Mouse (Mus musculus): ENCODE results near the gene Ogg1.

Gene Ogg1

GRCm38 (mm10) chr6:113373491-113373890 lies 46.7 kb downstream of the Ogg1 start:
- DNase-seq = no peak

- DNase-seq = no peak
These were observed 50.4 kb downstream of the Ogg1 start for GRCm38 (mm10) chr6:113377172-113377495.

DNA sequence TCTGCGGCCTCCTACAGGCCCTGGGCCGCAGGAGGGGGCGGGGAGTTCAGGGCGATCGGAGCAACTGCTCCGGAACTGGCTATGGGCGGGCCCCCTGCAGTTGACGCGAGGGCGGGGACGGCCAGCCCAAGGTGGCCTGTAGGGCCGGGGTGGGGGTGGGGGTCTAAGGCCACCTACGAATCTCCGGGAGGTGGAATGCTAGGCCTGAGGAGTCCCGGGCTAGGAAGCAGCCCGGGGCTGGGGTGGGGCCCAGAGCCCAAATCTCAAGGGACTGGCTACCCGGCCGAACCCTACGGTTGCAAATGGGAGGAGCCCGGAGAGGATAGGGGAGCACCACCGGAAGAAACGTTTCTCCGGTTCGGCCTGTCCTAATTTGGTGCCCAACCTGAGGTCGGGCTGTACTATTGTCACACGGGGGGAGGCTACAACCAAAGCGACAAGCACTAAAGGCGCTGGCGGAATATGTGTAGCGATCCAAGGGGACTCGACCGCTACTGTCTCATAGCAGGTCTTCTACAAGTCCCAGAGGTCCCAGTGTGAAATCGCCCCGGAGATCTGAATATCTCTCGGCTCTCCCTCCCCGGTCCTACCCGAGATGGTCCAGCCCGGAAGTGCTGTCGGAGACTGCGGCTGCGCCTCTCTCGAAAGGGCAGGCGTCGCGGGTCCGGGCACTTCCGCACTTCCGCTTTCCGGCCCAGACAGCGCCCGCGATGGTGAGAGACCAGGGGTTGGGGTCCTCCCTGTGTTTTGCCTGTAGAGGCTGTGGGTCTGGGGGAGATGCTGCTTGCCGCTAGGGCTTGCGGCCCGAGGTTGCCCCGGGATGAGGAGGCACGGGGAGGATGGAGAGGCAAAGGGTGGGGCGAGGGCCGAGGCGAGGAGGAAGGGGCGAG lies 51.0 kb downstream of the Ogg1 start, which contains the start of the genes Tada3 and Arpc4:
Gene Tada3 (minus strand): TSS at position 388 of the 890 bp plus-strand sequence.
Gene Arpc4 (plus strand): TSS at position 620 of the 890 bp plus-strand sequence.
- peak; percentile 93 to 95 for DNase-seq

DNA sequence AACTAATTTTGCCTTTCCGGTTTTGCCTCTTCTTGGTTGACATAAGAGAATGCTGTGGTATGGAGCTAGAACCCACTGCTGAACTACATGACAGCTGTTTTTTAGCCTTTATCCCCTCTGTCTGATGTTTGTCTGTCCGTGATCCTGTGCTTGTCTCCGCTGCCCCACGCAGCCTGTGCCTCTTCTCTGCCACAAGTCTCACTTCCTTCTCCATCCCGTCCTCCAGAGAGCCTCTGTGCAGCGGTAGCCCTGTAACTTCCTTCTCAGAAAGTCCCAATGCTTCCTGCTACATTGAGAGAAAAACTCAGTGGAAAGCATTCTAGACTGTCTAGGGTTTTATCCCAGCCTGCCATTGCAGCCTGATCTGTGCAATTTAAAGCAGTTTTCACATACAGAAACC lies 52.5 kb downstream of the Ogg1 start:
- DNase-seq = peak in 1 of 2 experiments; percentile 26

GRCm38 (mm10) chr6:113380480-113380879 lies 53.7 kb downstream of the Ogg1 start:
- DNase-seq = no peak

GRCm38 (mm10) chr6:113384351-113384927 lies 57.7 kb downstream of the Ogg1 start:
- no peak for DNase-seq

Measured in lung, postnatal 4 days (tissue).